Mouse (Mus musculus) myocyte (in vitro differentiated cells): Measurements from ENCODE around the gene Mrps18a.

Experiments
- CEBPB ChIP-seq: IDR thresholded peaks from 2 replicates; pipeline ENCODE4 v1.6.1; 2011; ENCODE audit warnings: mild to moderate bottlenecking, moderate library complexity; ENCODE audit not compliant: poor library complexity, insufficient read depth, severe bottlenecking
- E2F4 ChIP-seq: IDR thresholded peaks from one replicate; pipeline ENCODE4 v1.6.1; 2011; ENCODE audit warnings: mild to moderate bottlenecking, control low read depth, moderate library complexity; ENCODE audit not compliant: insufficient read depth
- MAX ChIP-seq: IDR thresholded peaks from one replicate; pipeline ENCODE4 v1.6.1; 2011; ENCODE audit warnings: low read depth, mild to moderate bottlenecking, control low read depth
- MYOD1 ChIP-seq, 3 experiments: IDR thresholded peaks; one replicate each; pipeline ENCODE4 v1.6.1; 2011; ENCODE audit warnings: control low read depth in 2 of 3, low read depth in 2 of 3, mild to moderate bottlenecking in 2 of 3, moderate library complexity in 1 of 3; ENCODE audit not compliant: insufficient read length in 2 of 3, control insufficient read depth in 1 of 3
- MYOG ChIP-seq, 3 experiments: IDR thresholded peaks; one replicate each; pipeline ENCODE4 v1.6.1; 2011; ENCODE audit warnings: control low read depth in 2 of 3, low read depth in 2 of 3, mild to moderate bottlenecking in 2 of 3; ENCODE audit not compliant: insufficient read length in 2 of 3, control insufficient read depth in 1 of 3, insufficient read depth in 1 of 3
- POLR2A ChIP-seq: IDR thresholded peaks from one replicate; pipeline ENCODE4 v1.6.1; 2011; ENCODE audit warnings: low read depth, mild to moderate bottlenecking, control low read depth, moderate library complexity; ENCODE audit not compliant: insufficient read length
- POLR2AphosphoS2 ChIP-seq: IDR thresholded peaks from one replicate; pipeline ENCODE4 v1.6.1; 2011; ENCODE audit warnings: low read depth, control low read depth; ENCODE audit not compliant: insufficient read length
- REST ChIP-seq: IDR thresholded peaks from one replicate; pipeline ENCODE4 v1.6.1; 2011; ENCODE audit warnings: mild to moderate bottlenecking, control low read depth, moderate library complexity; ENCODE audit not compliant: insufficient read depth, insufficient read length
- SRF ChIP-seq: IDR thresholded peaks from one replicate; pipeline ENCODE4 v1.6.1; 2011; ENCODE audit warnings: low read depth; ENCODE audit not compliant: control insufficient read depth, insufficient read length
- TCF12 ChIP-seq: IDR thresholded peaks from one replicate; pipeline ENCODE4 v1.6.1; 2011; ENCODE audit warnings: mild to moderate bottlenecking, control low read depth; ENCODE audit not compliant: poor library complexity, insufficient read depth, severe bottlenecking
- TCF3 ChIP-seq: IDR thresholded peaks from one replicate; pipeline ENCODE4 v1.6.1; 2011; ENCODE audit warnings: low read depth, control low read depth; ENCODE audit not compliant: insufficient read length
- USF1 ChIP-seq: IDR thresholded peaks from one replicate; pipeline ENCODE4 v1.6.1; 2011; ENCODE audit warnings: low read depth, mild to moderate bottlenecking, control low read depth, moderate library complexity

GRCm38 (mm10) chr17:46091899-46092298 is 18.9 kb upstream of the Mrps18a start:
- TF ChIP-seq TCF12 (no peak), POLR2A (no peak), MAX (no peak), CEBPB (no peak), MYOG (IDR thresholded peaks at IDR 0.05; ENCODE audit: control insufficient read depth in 1 of 3, insufficient read depth in 1 of 3, insufficient read length in 2 of 3, low read depth in 2 of 3) (no peak), USF1 (no peak), E2F4 (no peak), MYOD1 (IDR thresholded peaks at IDR 0.05; ENCODE audit: control insufficient read depth in 1 of 3, insufficient read length in 2 of 3, low read depth in 2 of 3) (no peak), SRF (no peak), POLR2AphosphoS2 (no peak), TCF3 (no peak), REST (no peak)
